Mouse (Mus musculus) liver, embryonic 18 days (tissue): ENCODE results near the gene Vps26b. TPM values are rescaled to one million over a fixed set of nuclear protein-coding genes. Genes with fewer than 3 reads are reported as not detected.

Source experiments
- polyA plus RNA-seq: library from polyadenylated mRNA; depleted of rRNA; stranded (reverse); fragments of >200 nt; gene quantifications from 2 replicates; pipeline ENCODE4 v1.2.3, GENCODE M21; 2012; rRNA removed

The Vps26b gene
- polyA plus RNA-seq: 8.0 and 9.7 TPM in 2 replicates

GRCm38 (mm10) chr9:27029828-27030762 lies at the start of gene Vps26b, which contains the start of gene Ncapd3:
Gene Vps26b (minus strand): TSS chr9:27030065.
Gene Ncapd3 (plus strand): TSS chr9:27030175.

GRCm38 (mm10) chr9:26999461-27000395 lies 30.1 kb downstream of the Vps26b start, which contains the start of the genes Acad8 and Thyn1:
Gene Acad8 (minus strand): TSS chr9:26999566.
Gene Thyn1 (plus strand): TSS chr9:26999710.

Other genes starting within 250 kb of the Vps26b start
- gene Glb1l2, start 223.6 kb downstream of the Vps26b start, polyA plus RNA-seq: 0.03 and 0.04 TPM in 2 replicates
- gene Glb1l3, start 169.2 kb downstream of the Vps26b start, polyA plus RNA-seq: not detected in 2 replicates
- 0.01 TPM in 1 of 2 replicates, not detected in the other for gene Gm1110, start 107.0 kb downstream of the Vps26b start, polyA plus RNA-seq
- gene Acad8, start 30.5 kb downstream of the Vps26b start, polyA plus RNA-seq: 16.5 and 16.7 TPM in 2 replicates
- gene Thyn1, start 30.4 kb downstream of the Vps26b start, polyA plus RNA-seq: 18.2 and 18.6 TPM in 2 replicates
- gene Ncapd3, start 110 bp upstream of the Vps26b start, polyA plus RNA-seq: 26.7 and 30.3 TPM in 2 replicates
- 1.9 and 2.1 TPM in 2 replicates for gene Jam3, start 125.4 kb upstream of the Vps26b start, polyA plus RNA-seq